Mouse (Mus musculus) thymus, adult 2 months (tissue): ENCODE data around the gene Wdr45.

Source experiments
- CTCF ChIP-seq: fragments of 200-500 bp; IDR thresholded peaks from 2 replicates; pipeline ENCODE4 v1.5.1; 2012; ENCODE audit warnings: mild to moderate bottlenecking, control low read depth, low read length, moderate library complexity, borderline replicate concordance; ENCODE audit not compliant: control insufficient read depth, poor library complexity, insufficient read depth; ENCODE audit errors: extremely low read depth
- POLR2A ChIP-seq: fragments of 200-500 bp; IDR thresholded peaks from 2 replicates; pipeline ENCODE4 v1.6.1; 2012; ENCODE audit warnings: mild to moderate bottlenecking, low read length, control low read depth, moderate library complexity; ENCODE audit not compliant: control insufficient read depth, poor library complexity, insufficient read depth; ENCODE audit errors: extremely low read depth

- TF ChIP-seq CTCF, result no peak
- TF ChIP-seq POLR2A, result no peak
Measured at GRCm38 (mm10) chrX:7688321-7688720, 25.8 kb upstream of the Wdr45 start.
